Mouse (Mus musculus): ENCODE data around the gene Gm21731.
"Not testable (repeated sequence)": the region's sequence is repeated elsewhere in the genome, so short reads cannot be mapped to it uniquely, and the experiment has no call there.

The Gm21731 gene

GRCm38 (mm10) chr13:120238811-120239210, at the start of gene Gm21731:
TSS of gene Gm21731 (plus strand) at chr13:120239111.
- not testable (repeated sequence) for ATAC-seq (ENCODE audit: insufficient number of reproducible peaks, low FRiP score, low TSS enrichment)

DNA sequence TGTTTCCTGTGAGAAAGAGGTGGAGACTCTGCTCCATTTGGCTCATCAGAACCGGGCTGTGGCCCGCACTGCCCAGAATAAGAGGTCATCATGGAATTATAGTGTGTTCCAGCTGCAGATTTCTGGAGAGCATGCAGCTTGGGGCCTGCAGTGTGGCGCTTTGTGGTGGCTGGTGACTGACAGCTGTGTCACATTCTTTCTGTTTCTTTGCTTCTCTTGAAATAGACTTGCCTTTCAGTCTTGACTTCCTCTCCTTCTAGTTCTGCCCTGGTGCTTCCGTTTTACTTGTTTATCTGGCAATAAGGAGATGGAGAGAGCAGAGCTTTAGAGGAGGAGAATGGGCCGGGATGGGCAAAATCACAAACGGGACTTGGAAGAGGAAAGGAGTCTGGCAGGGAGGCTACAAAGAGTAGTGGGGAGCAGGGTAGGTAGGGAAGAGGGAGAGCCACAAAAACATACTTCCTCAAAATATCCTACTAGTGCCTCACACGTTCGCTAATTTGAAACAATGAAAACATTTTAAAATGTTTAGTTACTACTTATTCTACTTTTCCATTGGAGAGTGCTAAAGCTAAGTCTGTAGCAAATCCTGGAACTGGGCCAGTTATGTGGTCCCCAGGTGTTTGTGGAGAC, 42.6 kb upstream of the Gm21731 start:
- ATAC-seq (ENCODE audit: insufficient number of reproducible peaks, low FRiP score, low TSS enrichment) = not testable (repeated sequence)

DNA sequence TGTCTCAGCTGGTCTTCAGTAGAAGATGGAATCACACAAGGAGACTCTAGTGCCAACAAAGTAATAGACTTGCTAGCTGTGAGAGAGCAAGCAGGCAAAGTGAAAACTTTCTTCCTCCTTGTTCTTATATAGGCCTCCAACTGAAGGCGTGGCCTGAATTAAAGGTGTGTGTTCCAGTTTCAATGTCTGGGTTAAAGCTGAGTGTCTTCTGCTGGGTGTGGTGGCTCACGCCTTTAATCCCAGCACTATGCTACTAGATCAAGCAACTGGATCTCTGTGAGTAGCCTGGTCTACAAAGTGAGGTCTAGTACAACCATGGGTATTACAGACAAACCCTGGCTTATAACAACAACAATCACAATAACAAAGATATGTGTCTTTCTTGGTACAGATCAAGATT, 23.1 kb upstream of the Gm21731 start, which contains the start of gene Gm21762:
Gene Gm21762 (minus strand): TSS at position 101 of the 400 bp plus-strand sequence.
- ATAC-seq (ENCODE audit: insufficient number of reproducible peaks, low FRiP score, low TSS enrichment) = not testable (repeated sequence)

GRCm38 (mm10) chr13:120220922-120221321, 18.0 kb upstream of the Gm21731 start:
- not testable (repeated sequence) for ATAC-seq (ENCODE audit: insufficient number of reproducible peaks, low FRiP score, low TSS enrichment)

DNA sequence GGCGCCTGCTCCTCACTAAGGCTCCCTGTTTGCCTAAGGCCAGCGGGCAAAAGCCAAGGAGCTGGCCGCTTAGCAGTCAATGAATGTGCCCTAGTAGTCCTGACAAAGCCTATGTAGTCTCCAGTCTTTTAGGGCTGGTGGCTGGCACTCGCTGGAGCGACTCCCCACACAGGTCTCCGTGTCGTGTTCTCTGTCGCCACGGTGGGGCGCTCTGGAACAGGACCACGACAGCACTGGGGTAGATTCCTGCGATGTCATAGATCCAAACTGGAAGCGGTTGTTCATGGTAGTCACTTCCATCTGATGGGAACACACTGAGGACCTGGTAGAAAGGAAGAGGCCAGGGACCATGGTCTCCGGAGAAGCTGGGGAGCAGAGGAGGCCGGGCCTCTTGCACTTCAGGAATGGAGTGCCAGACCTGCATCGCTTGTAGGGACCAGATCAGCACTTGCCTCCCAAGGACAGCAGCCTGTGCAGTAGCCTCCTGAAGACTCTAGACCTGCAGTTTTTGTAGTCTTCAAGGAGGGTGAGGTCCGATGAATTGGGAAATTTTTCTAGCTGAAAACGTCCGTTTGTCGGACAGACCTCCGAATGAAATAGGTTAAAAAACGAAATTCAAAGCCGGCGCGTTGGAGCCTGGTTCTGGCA, 15.8 kb upstream of the Gm21731 start:
- ATAC-seq (ENCODE audit: insufficient number of reproducible peaks, low FRiP score, low TSS enrichment) = peak; percentile 36; the same call in 1 of the 2 replicates

GRCm38 (mm10) chr13:120231798-120232197, 7.1 kb upstream of the Gm21731 start:
- ATAC-seq (ENCODE audit: insufficient number of reproducible peaks, low FRiP score, low TSS enrichment) = peak; percentile 66

DNA sequence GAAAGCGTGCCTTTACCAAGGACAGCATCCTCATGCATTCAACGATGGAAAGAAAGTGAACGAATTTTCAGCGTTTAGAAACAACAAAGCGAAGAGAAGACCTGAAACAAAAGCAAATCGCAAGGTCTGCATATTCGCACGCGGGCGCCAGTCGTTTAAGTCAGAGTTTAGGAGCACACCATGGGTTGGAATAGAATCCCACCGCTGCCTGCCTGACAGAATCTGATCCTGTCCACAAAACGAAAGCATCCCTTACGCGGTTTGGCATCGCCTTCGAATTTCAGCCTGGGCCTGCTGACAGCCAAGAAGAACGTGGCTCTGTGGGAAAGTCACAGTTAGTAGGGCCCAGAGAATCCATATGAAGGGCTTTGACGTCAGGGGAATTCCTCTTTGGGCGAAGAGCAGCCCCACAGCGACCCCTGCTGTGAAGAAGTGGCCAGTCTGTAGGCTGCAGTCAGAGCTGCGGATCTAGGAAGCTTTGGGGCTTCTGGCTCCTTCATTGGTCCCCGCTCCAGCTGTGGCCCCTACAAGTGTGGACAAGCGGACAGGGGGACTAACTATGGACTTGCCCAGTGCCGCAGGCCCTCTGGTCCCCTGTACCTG, 6.4 kb upstream of the Gm21731 start:
- ATAC-seq (ENCODE audit: insufficient number of reproducible peaks, low FRiP score, low TSS enrichment) = not testable (repeated sequence)

DNA sequence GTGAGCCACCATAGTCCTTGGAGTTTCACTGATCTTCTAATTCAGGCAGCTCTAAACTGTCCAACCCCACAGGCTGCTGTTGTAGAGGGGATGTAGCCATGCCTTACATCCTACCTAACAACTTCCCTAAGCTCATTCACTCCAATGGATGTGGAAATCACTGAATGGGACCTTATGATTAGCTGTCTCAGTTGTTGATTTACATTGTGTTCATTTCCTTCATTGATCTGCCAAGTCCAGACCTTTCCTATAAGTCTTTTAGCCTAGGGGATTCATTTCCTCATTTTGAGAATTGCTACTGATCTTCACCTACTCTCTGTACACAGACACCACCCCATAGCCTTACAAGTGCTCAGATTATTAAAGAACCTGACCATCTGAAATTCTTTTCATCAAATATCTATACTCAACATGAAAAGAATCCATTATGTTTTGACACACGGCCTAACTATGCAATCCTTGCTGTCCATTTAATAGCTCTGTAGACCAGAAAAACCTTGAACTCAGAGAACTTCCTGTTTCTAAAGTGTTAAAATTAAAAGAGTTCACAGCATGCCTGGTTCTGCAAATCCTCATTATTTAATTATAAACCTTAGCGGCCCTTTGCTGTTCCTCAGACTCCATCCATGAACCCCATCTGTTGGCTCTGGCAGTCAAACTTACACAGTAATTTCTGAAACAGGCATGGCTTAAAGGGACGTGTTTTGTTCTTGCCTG, 12.5 kb downstream of the Gm21731 start:
- not testable (repeated sequence) for ATAC-seq (ENCODE audit: insufficient number of reproducible peaks, low FRiP score, low TSS enrichment)

- not testable (repeated sequence) for ATAC-seq (ENCODE audit: insufficient number of reproducible peaks, low FRiP score, low TSS enrichment)
Observed at GRCm38 (mm10) chr13:120258817-120259658, 20.1 kb downstream of the Gm21731 start.

DNA sequence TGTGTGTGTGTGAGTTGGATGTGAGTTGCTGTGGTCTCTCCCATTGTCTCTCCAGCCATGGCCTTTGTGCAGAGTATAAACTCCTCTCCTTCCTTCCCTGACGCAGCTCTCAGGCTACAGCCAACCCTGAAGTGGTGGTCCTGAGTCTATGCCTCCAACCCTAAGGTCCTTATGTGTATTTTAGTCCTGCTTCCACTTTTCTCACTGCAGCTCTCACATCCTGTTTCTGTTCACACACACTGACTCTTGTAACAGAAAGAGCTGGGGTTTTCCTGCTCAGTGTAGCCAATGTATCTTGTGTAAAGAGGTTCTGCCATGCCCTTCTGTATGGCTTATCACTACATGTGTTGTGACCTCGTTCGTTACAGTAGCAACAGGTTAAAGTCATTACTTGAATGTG, 20.8 kb downstream of the Gm21731 start:
- ATAC-seq (ENCODE audit: insufficient number of reproducible peaks, low FRiP score, low TSS enrichment) = not testable (repeated sequence)

DNA sequence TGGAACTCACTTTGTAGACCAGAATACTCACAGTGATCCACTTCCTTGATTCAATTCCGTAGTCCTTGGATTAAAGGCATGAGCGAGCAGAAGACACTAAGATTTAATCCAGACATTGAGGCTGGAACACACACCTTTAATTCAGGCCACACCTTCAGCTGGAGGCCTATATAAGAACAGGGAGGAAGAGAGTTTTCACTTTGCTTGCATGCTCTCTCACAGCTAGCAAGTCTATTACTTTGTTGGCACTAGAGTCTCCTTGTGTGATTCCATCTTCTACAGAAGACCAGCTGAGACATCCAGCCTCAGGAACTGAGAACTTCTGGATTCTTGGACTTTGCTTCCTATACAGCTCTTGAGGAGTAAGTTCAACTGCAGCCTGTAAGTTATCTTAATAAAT, 24.0 kb downstream of the Gm21731 start, which contains the start of gene AF067061:
Gene AF067061 (plus strand): TSS at position 245 of the 400 bp plus-strand sequence.
- not testable (repeated sequence) for ATAC-seq (ENCODE audit: insufficient number of reproducible peaks, low FRiP score, low TSS enrichment)

- ATAC-seq (ENCODE audit: insufficient number of reproducible peaks, low FRiP score, low TSS enrichment) = not testable (repeated sequence)
Observed at GRCm38 (mm10) chr13:120277837-120278236, 38.9 kb downstream of the Gm21731 start.

GRCm38 (mm10) chr13:120278784-120279183, 39.9 kb downstream of the Gm21731 start:
- no peak for ATAC-seq (ENCODE audit: insufficient number of reproducible peaks, low FRiP score, low TSS enrichment)
